In the genomic region with DNA sequence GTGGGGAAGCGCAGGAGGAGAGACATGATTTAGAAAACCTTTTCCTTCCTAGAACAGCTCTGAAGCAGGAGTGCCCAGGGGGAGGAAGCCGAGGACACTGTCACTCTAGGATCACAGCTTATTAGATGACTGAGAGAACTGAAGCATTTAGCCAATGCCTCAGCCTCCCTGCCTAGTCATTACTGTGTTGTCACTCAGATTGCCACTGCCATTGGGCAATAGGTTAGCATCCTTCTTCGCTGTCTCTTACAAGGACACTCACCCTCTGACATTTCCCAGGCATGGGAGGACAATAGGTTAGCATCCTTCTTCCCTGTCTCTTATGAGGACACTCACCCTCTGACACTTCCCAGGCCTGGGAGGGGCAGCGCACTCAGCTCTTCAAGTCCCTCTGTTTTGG, we compare ENCODE assay signal across 17 mouse cellular contexts. TPM values are rescaled to one million over a fixed set of nuclear protein-coding genes. Genes with fewer than 3 reads are reported as not detected.
"Had no signal": no experiment of that assay in that cellular context is flagged by ENCODE, and none has a peak within 500 bp of the region (broad histone marks: within the 10 kb centered on the region; RNA-seq: fewer than 3 reads in every experiment).

No protein-coding gene starts in this region.

- H3K4me3 ChIP-seq: left cerebral cortex, adult 2 months; limb, embryonic 10.5 days; liver, embryonic 15.5 days; megakaryocyte, embryonic 14.5 days; midbrain, embryonic 12.5 days; neural tube, embryonic 12.5 days had no signal

- H3K9me3 ChIP-seq: limb, embryonic 10.5 days; liver, embryonic 15.5 days; megakaryocyte, embryonic 14.5 days; midbrain, embryonic 12.5 days; neural tube, embryonic 12.5 days had no signal

- DNase-seq: kidney, adult 8-10 months; kidney, postnatal 25 days; lung, adult 2 months; lung, postnatal 36 days; right cerebral cortex, adult 18-20 months; right cerebral cortex, postnatal 25 days; thymus, postnatal 4 days had no signal

- H3K36me3 ChIP-seq: limb, embryonic 10.5 days; liver, embryonic 15.5 days; midbrain, embryonic 12.5 days; neural tube, embryonic 12.5 days had no signal

- H3K4me1 ChIP-seq: liver, embryonic 15.5 days; megakaryocyte, embryonic 14.5 days; midbrain, embryonic 12.5 days; neural tube, embryonic 12.5 days had no signal

- H3K27me3 ChIP-seq: liver, embryonic 15.5 days; midbrain, embryonic 12.5 days; neural tube, embryonic 12.5 days had no signal

- H3K4me2 ChIP-seq: liver, embryonic 11.5 days; liver, embryonic 15.5 days; midbrain, embryonic 12.5 days; neural tube, embryonic 12.5 days had no signal

- H3K27ac ChIP-seq: left cerebral cortex, adult 2 months; limb, embryonic 10.5 days; liver, embryonic 15.5 days; midbrain, embryonic 12.5 days; neural tube, embryonic 12.5 days had no signal

- ATAC-seq: lung, postnatal 0 days had no signal

- H3K9ac ChIP-seq: liver, embryonic 15.5 days; midbrain, embryonic 12.5 days; neural tube, embryonic 12.5 days had no signal

RNA-seq across cellular contexts. Expression of a gene that starts 31.7 kb away (rescaled TPM):
- polyA plus RNA-seq: kidney, embryonic 16.5 days; liver, embryonic 11.5 days; liver, embryonic 15.5 days; lung, postnatal 0 days; neural tube, embryonic 12.5 days; small intestine, adult 2 months had no signal
